Mouse (Mus musculus) olfactory bulb, adult 2 months (tissue): ENCODE results near the gene Tubg1. TPM values are rescaled to one million over a fixed set of nuclear protein-coding genes. Genes with fewer than 3 reads are reported as not detected.
"Not testable (repeated sequence)": the region's sequence is repeated elsewhere in the genome, so short reads cannot be mapped to it uniquely, and the experiment has no call there.

Source experiments
- H3K27ac ChIP-seq: fragments of 200-500 bp; 2 replicates; pipeline ENCODE4 v1.5.1; 2012; ENCODE audit warnings: low read depth, low read length; ENCODE audit not compliant: insufficient read depth
- H3K4me1 ChIP-seq: fragments of 200-500 bp; 2 replicates; pipeline ENCODE4 v1.6.1; 2012; ENCODE audit warnings: low read length; ENCODE audit not compliant: control insufficient read depth, insufficient read depth
- H3K4me3 ChIP-seq: fragments of 200-500 bp; 2 replicates; pipeline ENCODE4 v1.5.1; 2012; ENCODE audit warnings: mild to moderate bottlenecking, low read depth, low read length, moderate library complexity; ENCODE audit not compliant: insufficient read depth
- CTCF ChIP-seq: fragments of 200-500 bp; IDR thresholded peaks from 2 replicates; pipeline ENCODE4 v1.5.1; 2012; ENCODE audit warnings: low read depth, mild to moderate bottlenecking, low read length, moderate library complexity; ENCODE audit not compliant: insufficient read depth
- POLR2A ChIP-seq: fragments of 200-500 bp; IDR thresholded peaks from 2 replicates; pipeline ENCODE4 v1.6.1; 2012; ENCODE audit warnings: mild to moderate bottlenecking, low read depth, low read length, moderate library complexity; ENCODE audit not compliant: insufficient read depth
- WGBS: fragments of 180-500 bp; shearing (Covaris S2); methylation state at CpG from one replicate; pipeline ENCODE4 v1.1.7; 2018; 5-methylcytosine and 5-hydroxymethylcytosine counted together
- polyA plus RNA-seq: library from polyadenylated mRNA; stranded (reverse); fragments of >200 nt; gene quantifications from 2 replicates; pipeline ENCODE4 v1.2.4, GENCODE M21; 2012; ENCODE audit warnings: low replicate concordance; ENCODE audit not compliant: missing spikeins, insufficient read depth, insufficient read length

Gene Tubg1
- polyA plus RNA-seq, 1 experiment = not detected

DNA sequence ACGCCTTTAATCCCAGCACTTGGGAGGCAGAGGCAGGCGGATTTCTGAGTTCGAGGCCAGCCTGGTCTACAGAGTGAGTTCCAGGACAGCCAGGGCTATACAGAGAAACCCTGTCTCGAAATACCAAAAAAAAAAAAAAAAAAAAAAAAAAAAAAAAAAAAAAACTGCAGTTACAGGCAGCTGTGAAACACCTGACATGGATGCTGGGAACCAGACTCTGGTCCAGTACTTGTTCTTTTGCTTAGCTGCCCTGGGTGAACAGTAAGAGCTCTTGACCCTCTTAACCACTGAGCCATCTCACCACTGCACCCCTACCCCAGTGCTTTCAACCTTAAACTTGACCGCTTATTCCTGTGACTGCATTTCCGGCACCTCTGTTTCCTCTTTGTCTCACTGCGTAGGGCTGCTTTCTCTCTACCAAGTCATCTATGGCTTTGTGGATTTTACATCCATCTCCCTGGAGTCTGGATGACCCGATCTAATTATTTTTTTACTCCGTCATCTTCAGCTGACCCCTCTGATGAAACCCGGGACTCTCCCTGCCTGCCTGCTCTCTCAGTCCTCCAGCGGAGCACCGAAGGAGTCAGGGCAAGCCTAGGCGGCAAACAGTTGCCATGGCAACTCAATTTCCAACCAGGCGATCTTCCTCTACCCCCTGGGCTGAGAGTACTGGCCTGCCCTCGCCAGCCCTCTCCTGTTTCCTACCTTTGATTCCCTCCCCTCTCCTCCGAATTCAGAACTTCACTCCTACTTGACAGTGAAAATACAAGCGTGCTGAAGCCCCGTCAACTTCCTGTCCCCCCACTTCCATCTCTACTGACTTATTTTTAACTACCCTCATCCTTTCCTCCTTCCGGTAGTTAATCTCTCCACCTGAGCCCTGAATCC lies 23.8 kb downstream of the Tubg1 start:
- WGBS = 22% methylated on average over 19 of the region's 19 CpGs
- TF ChIP-seq CTCF = no peak
- H3K4me3 ChIP-seq = peak overlapping the region; percentile 30
- H3K27ac ChIP-seq = peak overlapping the region; percentile 1; the same call in 1 of the 2 replicates
- H3K4me1 ChIP-seq = peaks cover 10% of the 10 kb centered on the region

DNA sequence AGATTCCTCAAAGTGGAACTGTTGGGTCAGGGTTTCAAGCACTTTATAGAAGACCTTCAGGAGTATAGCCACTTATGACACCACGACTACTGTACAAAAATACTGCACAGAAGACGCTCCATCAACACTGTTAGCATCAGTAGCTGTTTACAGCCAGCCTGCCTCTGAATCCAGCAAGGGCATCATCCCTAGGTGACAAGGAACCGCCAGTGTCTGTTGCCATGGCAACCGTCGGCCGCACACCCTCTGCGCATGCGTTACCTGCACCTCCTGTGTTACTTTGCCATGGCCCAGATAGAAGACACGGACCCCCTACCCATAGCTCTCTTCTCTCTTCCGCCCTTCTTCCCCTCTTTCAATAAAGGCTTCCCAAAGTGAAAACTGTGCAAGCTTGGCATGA lies 26.6 kb downstream of the Tubg1 start:
- WGBS = 23% methylated on average over 10 of the region's 10 CpGs
- TF ChIP-seq POLR2A (no peak), CTCF (no peak)
- H3K4me3 ChIP-seq = no peak overlapping the region
- H3K4me1 ChIP-seq = peaks cover 11% of the 10 kb centered on the region
- H3K27ac ChIP-seq = no peak overlapping the region

DNA sequence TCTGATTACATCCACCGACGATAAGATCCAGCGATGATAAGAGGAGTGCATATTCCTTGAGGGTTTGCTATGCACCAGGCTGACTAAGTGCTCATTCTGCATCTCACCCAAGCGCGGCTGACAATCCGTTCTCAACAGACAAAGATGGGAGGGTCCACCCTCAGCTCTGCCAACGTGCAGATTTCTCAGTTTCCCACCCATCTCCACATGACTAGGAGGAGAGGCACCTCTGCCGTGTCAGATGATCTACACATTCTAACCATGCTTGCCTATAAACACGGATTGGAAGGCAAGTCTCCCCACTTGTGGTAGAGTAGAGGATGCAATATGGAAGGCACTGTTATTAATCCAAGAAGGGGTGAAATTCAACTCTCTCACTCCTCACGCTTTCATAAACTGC lies 29.0 kb downstream of the Tubg1 start:
- peak overlapping the region; percentile 58 for H3K27ac ChIP-seq
- no peak overlapping the region for H3K4me3 ChIP-seq
- 52% methylated on average over 10 of the region's 10 CpGs for WGBS
- peaks cover 11% of the 10 kb centered on the region for H3K4me1 ChIP-seq
- TF ChIP-seq CTCF = no peak
- no peak for TF ChIP-seq POLR2A

DNA sequence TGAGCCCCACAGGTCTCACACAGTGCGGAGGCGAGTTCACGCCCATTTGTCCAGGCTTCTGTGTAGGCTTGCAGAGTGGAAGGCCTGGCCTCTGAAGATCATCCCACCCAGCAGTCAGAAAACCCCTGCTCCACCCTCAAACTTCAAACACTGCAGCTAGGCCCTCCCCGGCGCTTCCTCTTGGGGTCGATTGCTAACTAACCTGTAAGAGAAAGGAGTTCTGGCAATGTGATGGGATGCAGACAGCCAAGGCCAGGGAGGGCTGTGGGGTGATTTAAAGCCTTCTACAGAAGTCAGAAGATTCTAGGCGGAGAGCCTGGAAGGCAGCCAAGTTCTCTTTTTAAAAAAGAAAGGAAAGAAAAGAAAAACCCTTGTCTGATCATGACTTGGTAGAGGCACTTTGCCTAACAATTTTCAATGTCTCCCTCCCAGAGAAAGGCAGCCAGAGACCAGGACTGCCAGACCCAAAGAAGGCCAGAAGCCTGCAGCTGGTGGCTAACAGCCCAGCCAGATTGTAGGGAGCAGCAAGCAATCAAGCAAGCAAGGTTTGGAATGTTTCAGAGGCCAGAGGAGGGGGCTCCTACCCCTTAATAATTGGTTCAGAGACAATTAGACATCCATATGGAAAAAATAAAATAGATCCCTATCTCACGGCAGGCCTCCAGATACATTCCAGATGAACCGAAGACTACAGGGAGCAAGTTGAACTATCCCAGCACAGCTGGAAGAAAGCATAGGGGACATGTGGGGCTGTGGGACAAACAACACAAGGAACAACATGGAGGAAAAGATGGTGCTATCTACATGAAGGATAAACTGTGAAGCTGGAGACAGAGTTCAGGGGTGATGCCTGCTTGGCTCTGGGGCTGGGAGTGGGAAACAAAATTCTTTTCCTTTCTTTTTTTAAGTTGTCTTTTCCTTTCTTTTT lies 29.7 kb downstream of the Tubg1 start:
- peak overlapping the region; percentile 58 for H3K27ac ChIP-seq
- TF ChIP-seq POLR2A (no peak), CTCF (no peak)
- no peak overlapping the region for H3K4me3 ChIP-seq
- H3K4me1 ChIP-seq = peaks cover 11% of the 10 kb centered on the region
- WGBS = 36% methylated on average over 9 of the region's 9 CpGs

DNA sequence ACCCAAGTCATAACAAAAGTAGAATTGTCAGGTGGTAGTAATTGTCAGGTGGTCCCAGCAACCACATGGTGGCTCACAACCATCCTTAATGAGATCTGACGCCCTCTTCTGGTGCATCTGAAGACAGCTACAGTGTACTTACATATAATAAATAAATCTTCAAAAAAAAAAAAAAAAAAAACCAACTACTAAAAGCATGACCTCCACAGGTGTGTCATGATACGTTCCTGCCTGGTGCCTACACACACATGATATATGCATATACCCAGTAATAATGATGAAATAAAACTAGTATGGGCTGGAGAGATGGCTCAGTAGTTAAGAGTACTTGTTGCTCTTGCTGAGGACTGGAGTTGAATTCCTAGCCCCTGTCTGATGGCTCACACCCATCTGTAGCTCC lies 31.3 kb downstream of the Tubg1 start:
- TF ChIP-seq CTCF = no peak
- TF ChIP-seq POLR2A = no peak
- WGBS = 55% methylated on average over 2 of the region's 2 CpGs
- Histone ChIP-seq H3K4me1 (peaks cover 17% of the 10 kb centered on the region), H3K27ac (no peak overlapping the region), H3K4me3 (no peak overlapping the region)

DNA sequence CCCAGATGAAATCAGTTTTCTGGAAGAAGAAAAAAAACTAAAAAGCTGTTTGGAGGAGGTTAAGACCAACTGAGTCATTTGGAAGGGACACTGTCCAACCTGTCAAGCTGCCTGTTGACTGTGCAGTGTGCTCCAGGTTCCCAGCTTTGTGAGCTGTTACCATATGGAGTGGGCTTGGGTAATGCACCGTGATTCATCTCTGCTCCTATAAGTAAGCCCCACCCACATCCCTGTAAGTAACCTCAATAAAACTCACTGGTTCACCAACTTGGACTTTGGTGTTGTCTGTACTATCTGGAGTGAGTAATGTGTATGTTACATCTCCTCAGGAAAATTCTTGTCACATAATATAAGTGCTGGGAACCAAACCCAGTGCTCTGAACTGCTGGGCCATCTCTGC lies 33.1 kb downstream of the Tubg1 start:
- peaks cover 23% of the 10 kb centered on the region for H3K4me1 ChIP-seq
- no peak overlapping the region for H3K4me3 ChIP-seq
- H3K27ac ChIP-seq = no peak overlapping the region
- WGBS = 65% methylated on average over 1 of the region's 1 CpGs
- TF ChIP-seq CTCF = no peak
- TF ChIP-seq POLR2A = no peak

DNA sequence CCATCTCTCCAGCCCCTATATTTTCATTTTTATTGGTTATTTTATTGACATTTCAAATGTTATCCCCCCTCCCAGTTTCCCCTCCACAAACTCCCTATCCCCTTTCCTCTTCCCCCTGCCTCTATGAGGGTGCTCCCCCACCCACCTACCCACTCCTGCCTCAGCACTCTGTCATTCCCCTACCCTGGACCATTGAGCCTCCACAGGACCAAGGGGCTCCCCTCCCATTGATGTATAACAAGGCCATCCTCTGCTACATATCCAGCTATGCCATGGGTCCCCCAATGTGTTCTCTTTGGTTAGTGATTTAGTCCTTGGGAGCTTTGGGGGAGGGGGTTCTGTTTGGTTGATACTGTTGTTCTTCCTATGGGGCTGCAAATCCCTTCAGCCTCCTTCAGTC lies 34.9 kb downstream of the Tubg1 start:
- peaks cover 14% of the 10 kb centered on the region for H3K4me1 ChIP-seq
- no peak overlapping the region for H3K4me3 ChIP-seq
- TF ChIP-seq POLR2A (no peak), CTCF (no peak)
- no peak overlapping the region for H3K27ac ChIP-seq

DNA sequence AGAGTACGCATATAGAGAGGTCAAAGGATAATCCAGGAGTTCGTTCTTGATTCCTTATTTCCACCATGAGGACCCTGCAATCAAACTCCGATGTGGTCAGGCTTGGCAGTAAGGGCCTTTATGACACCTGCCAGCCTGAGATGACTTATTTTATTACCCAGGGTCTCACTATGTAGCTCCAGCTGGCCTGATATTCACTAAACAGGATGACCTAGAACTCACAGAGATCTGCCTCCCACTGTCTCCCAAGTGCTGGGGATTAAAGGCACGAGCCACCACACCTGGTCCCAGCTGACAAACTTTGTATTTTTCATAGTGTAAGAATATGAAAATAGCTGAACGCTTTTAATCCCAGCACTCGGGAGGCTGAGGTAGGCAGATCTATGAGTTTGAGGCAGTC lies 35.4 kb downstream of the Tubg1 start:
- TF ChIP-seq CTCF (no peak), POLR2A (no peak)
- Histone ChIP-seq H3K4me3 (no peak overlapping the region), H3K27ac (no peak overlapping the region), H3K4me1 (peaks cover 14% of the 10 kb centered on the region)
- 81% methylated on average over 6 of the region's 6 CpGs for WGBS

DNA sequence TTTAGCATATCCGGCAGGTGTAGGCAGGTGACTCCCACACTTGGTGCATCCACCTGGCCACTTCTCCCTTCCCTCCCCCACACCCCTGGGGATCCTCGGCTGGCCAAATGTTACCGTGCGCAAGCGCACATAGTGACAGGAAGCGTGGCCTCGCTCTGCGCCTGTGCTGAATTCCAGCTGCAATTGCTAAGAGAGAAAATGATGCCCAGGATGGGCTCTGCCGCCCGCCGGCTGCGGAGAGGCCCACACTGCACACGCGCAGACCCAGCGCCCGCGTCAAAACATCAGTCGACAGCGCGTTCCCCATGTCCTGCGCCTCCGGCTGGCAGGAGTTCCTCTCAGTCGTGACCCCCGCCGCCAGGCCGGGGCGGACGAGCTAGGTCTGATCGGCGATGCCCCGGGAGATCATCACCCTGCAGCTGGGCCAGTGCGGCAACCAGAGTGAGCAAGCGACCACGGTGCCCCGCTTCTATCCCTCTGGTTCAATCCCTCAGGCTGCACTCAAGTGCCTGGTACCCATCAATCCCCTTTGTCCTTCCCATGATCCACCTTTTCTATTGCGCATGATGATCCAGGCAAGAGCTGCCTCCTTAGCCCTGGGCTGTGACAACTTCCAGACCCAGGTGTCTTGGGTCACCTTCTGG lies 36.1 kb downstream of the Tubg1 start, which contains the start of gene Tubg2:
TSS of gene Tubg2 (plus strand) at position 180 of the 644 bp plus-strand sequence.
- Histone ChIP-seq H3K4me3 (peak within 1 kb of the TSS; percentile 63), H3K4me1 (peaks cover 14% of the 10 kb centered on the region), H3K27ac (peak within 1 kb of the TSS; percentile 87)
- TF ChIP-seq CTCF (no peak), POLR2A (peak; percentile 86)
- 3% methylated on average over 36 of the region's 36 CpGs for WGBS

DNA sequence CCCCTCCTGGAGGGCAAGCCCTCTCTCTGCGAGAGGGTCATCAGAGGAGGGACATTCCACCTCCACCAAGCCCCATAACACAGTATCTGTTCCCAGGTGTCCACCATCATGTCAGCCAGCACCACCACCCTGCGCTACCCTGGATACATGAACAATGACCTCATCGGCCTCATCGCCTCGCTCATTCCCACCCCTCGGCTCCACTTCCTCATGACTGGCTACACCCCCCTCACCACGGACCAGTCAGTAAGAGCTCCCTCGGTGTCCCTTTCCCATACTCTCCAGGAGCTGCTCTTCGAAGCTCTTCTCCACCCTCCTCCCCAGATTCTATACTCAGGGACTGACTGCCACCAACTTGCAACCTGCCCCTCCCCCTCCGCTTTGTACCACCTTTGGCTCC lies 40.4 kb downstream of the Tubg1 start:
- H3K4me3 ChIP-seq, H3K27ac ChIP-seq: not testable (repeated sequence)
- peaks cover 27% of the 10 kb centered on the region for H3K4me1 ChIP-seq
- WGBS = 82% methylated on average over 9 of the region's 10 CpGs

DNA sequence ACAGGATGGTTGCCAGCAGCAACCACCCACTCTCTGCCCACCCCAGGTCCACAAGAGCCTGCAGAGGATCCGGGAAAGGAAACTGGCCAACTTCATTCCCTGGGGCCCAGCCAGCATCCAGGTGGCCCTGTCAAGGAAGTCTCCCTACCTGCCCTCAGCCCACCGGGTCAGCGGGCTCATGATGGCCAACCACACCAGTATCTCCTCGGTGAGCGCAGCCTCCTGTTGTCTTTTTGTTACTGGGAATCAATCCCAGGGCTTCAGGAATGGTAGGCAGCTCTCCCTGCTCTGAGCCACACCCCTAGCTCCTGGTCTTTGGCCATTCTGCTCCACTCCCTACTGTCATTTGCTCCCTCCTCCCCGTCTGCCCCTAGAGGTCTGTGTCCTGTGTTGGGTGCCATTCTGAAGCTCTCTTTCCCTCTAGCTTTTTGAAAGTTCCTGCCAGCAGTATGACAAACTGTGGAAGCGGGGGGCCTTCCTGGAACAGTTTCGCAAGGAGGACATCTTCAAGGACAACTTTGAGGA lies 41.3 kb downstream of the Tubg1 start:
- H3K4me3 ChIP-seq, H3K27ac ChIP-seq: not testable (repeated sequence)
- H3K4me1 ChIP-seq = peaks cover 21% of the 10 kb centered on the region
- 83% methylated on average over 8 of the region's 8 CpGs for WGBS
